Mouse (Mus musculus): ENCODE measurements around the gene Htt.

DNA sequence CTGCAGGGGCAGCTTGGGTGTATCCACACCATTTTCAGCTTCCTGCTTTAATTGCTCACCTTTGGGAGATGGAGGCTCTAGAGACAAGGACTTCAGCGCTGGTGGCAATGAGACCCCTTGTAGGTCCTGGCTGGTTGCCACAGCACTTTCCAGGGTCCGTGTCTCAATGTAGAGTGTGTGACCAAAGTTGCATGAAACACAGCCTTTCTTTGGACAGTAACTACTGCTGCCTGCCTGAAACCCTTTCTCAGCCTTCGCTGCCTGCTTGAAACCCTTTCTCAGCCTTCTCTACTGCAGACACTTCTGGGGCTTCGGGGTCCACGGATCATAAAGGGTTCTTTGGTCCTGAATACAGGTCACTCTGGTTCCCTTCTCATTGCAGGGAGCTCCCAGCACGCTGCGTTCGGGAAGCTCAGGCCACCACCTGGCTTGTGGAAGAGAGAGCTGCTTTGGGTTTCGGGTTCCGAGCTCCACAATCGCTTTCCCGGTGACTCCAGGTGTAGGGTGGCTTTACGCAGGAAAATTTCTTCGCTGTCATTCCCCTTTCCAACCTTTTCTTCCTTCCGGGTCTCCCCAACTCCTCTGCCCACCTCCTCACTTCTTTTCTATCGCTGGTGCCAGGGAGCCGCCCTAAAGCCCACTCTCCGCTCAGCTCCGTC is 561 bp upstream of the Htt start:
- TF ChIP-seq ZC3H11A (IDR thresholded peaks at IDR 0.05; ENCODE audit: borderline replicate concordance, low read depth, low read length) (no peak), CHD2 (IDR thresholded peaks at IDR 0.05; ENCODE audit: low read depth, low read length) (no peak), ZNF384 (IDR thresholded peaks at IDR 0.05; ENCODE audit: low read depth, low read length) (no peak), HCFC1 (IDR thresholded peaks at IDR 0.05; ENCODE audit: borderline replicate concordance, insufficient read depth, low read length) (no peak)

Data from ES-E14 (cell line).